Mouse (Mus musculus) embryonic facial prominence, embryonic 15.5 days (tissue): ENCODE results near the gene Abcf1. TPM values are rescaled to one million over a fixed set of nuclear protein-coding genes. Genes with fewer than 3 reads are reported as not detected.

Source experiments
- ATAC-seq: fragments of 200-750 bp; cut with Nextera tagmentation; 2 replicates; pipeline ENCODE4 v1.8.0; 2017; ENCODE audit warnings: low read depth, moderate TSS enrichment; ENCODE audit not compliant: insufficient number of reproducible peaks, low FRiP score, low TSS enrichment
- H3K27ac ChIP-seq: fragments of 300-500 bp; sonication (generic); replicated peaks from 2 replicates; pipeline ENCODE4 v1.5.1; 2015; ENCODE audit warnings: mild to moderate bottlenecking, inconsistent platforms
- H3K27me3 ChIP-seq: fragments of 300-500 bp; sonication (generic); 2 replicates; pipeline ENCODE4 v1.6.1; 2015; ENCODE audit warnings: inconsistent platforms
- H3K36me3 ChIP-seq: fragments of 300-500 bp; sonication (generic); 2 replicates; pipeline ENCODE4 v1.6.1; 2015; ENCODE audit warnings: mild to moderate bottlenecking, inconsistent platforms
- H3K4me1 ChIP-seq: fragments of 300-500 bp; sonication (generic); 2 replicates; pipeline ENCODE4 v1.6.1; 2015; ENCODE audit warnings: inconsistent platforms
- H3K4me2 ChIP-seq: fragments of 300-500 bp; sonication (generic); replicated peaks from 2 replicates; pipeline ENCODE4 v1.6.1; 2015; ENCODE audit warnings: mild to moderate bottlenecking, inconsistent platforms
- H3K4me3 ChIP-seq: fragments of 300-500 bp; sonication (generic); replicated peaks from 2 replicates; pipeline ENCODE4 v1.5.1; 2015; ENCODE audit warnings: mild to moderate bottlenecking, inconsistent platforms
- H3K9ac ChIP-seq: fragments of 300-500 bp; sonication (generic); 2 replicates; pipeline ENCODE4 v1.6.1; 2015; ENCODE audit warnings: inconsistent platforms
- H3K9me3 ChIP-seq: fragments of 300-500 bp; sonication (generic); replicated peaks from 2 replicates; pipeline ENCODE4 v1.6.1; 2016; ENCODE audit warnings: inconsistent platforms
- WGBS: fragments of 180-500 bp; shearing (Covaris S2); methylation state at CpG from one replicate; pipeline ENCODE4 v1.1.7; 2015; 5-methylcytosine and 5-hydroxymethylcytosine counted together
- polyA plus RNA-seq: library from polyadenylated mRNA; unstranded; fragments of >200 nt; fragmentation: Nextera tagmentation; extraction: Ambion mirVana; gene quantifications from 2 replicates; pipeline ENCODE4 v1.2.1, GENCODE M21; 2015

Abcf1 gene
- polyA plus RNA-seq, 1 experiment from 2014 or later: 89.0 TPM

- WGBS: 13% methylated on average over 7 of the region's 7 CpGs
- Histone ChIP-seq H3K4me1 (peaks cover 31% of the 10 kb centered on the region), H3K4me2 (peak overlapping the region; percentile 86), H3K27ac (peak overlapping the region; percentile 98), H3K4me3 (peak overlapping the region; percentile 80), H3K9me3 (no peaks in the 10 kb centered on the region), H3K27me3 (no peaks in the 10 kb centered on the region), H3K36me3 (peaks cover 13% of the 10 kb centered on the region), H3K9ac (peak overlapping the region; percentile 76)
- peak; percentile 34 for ATAC-seq
These were observed 50.4 kb downstream of the Abcf1 start for GRCm38 (mm10) chr17:35919060-35919715.

DNA sequence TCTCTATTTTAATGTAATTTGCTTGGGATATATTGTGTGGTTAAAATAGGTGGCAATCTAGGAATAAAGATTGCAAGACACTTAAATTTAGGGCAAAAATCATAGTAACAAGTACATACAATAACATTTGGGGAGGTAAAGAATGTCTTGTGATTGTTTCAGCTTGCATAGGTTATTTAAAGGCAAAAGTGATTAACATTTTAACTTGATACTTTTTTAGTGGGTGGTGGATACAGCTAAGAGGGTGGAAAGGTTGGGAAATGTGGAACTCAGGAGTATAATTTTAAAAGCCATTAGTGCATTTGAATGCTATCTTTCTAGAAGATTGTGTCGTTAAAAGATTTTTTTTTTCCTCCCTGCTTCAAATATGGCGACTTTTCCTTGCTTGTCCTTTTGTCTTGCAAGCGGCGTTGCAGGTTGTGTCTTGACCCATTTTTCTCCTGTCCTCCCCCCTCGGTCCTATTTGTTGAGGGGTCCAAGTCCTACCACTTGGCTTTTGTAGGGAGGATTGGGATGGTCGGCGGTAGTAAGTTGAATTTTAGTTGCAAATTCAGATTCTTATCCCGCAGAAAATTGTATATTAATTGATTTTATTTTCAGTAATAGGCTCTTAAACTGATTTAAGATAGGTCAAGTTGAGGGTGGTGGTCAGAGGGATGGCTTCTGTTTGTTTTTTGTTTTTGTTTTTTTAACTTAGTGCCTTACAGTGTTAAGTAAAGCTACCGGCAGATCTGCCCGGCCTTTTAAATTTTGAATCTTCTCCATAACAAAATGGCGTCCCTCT is 51.1 kb downstream of the Abcf1 start:
- H3K9me3 ChIP-seq: no peaks in the 10 kb centered on the region
- peak overlapping the region; percentile 98 for H3K27ac ChIP-seq
- peaks cover 31% of the 10 kb centered on the region for H3K4me1 ChIP-seq
- WGBS: under 1% methylated on average over 11 of the region's 11 CpGs
- ATAC-seq: no peak
- H3K4me2 ChIP-seq: peak overlapping the region; percentile 86
- H3K4me3 ChIP-seq: peak overlapping the region; percentile 80
- H3K36me3 ChIP-seq: peaks cover 6% of the 10 kb centered on the region
- H3K9ac ChIP-seq: peak overlapping the region; percentile 76
- H3K27me3 ChIP-seq: no peaks in the 10 kb centered on the region

GRCm38 (mm10) chr17:35917463-35918251 is 51.9 kb downstream of the Abcf1 start:
- Histone ChIP-seq H3K4me1 (peaks cover 31% of the 10 kb centered on the region), H3K36me3 (peaks cover 8% of the 10 kb centered on the region), H3K9me3 (no peaks in the 10 kb centered on the region), H3K9ac (peak overlapping the region; percentile 76), H3K4me3 (peak overlapping the region; percentile 80), H3K27me3 (no peaks in the 10 kb centered on the region), H3K27ac (peak overlapping the region; percentile 98), H3K4me2 (peak overlapping the region; percentile 86)
- ATAC-seq: no peak
- 0% methylated on average over 13 of the region's 13 CpGs for WGBS

DNA sequence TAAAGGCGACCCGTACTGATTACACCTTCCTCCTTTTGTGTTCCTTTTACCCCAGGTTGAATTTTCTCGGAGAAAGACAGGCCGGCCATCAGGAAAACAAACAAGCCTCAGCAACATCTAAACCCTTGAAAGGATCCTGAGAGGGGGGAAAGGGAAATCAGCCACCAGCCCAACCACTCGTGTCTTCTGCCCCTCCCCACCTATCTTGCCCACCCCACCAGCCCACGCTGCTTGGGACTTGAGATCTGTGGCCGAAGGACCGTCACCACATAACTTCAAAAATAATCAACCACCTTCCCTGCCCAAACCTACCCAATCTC is 52.5 kb downstream of the Abcf1 start:
- Histone ChIP-seq H3K4me1 (peaks cover 31% of the 10 kb centered on the region), H3K4me2 (peak overlapping the region; percentile 86), H3K27me3 (no peaks in the 10 kb centered on the region), H3K27ac (peak overlapping the region; percentile 98), H3K9me3 (no peaks in the 10 kb centered on the region), H3K36me3 (peaks cover 14% of the 10 kb centered on the region), H3K9ac (peak overlapping the region; percentile 76), H3K4me3 (peak overlapping the region; percentile 80)
- no peak for ATAC-seq
- WGBS: 1% methylated on average over 8 of the region's 8 CpGs

GRCm38 (mm10) chr17:35916297-35917142 is 53.0 kb downstream of the Abcf1 start, which contains the start of the genes Mrps18b and Ppp1r10:
Gene Mrps18b, minus strand, starts transcription at chr17:35916389.
Gene Ppp1r10, plus strand, starts transcription at chr17:35916434.
- Histone ChIP-seq H3K36me3 (peaks cover 19% of the 10 kb centered on the region), H3K27me3 (no peaks in the 10 kb centered on the region)
- under 1% methylated on average over 83 of the region's 83 CpGs for WGBS

GRCm38 (mm10) chr17:35915538-35916296 is 53.8 kb downstream of the Abcf1 start:
- H3K4me3 ChIP-seq: peak overlapping the region; percentile 80
- peaks cover 25% of the 10 kb centered on the region for H3K36me3 ChIP-seq
- peak overlapping the region; percentile 64 for H3K9ac ChIP-seq
- 2% methylated on average over 28 of the region's 28 CpGs for WGBS
- H3K4me1 ChIP-seq: peaks cover 29% of the 10 kb centered on the region
- 0 out of 2 replicates have a peak, but pooled peaks have one; percentile 0 for ATAC-seq
- peak overlapping the region; percentile 80 for H3K4me2 ChIP-seq
- no peaks in the 10 kb centered on the region for H3K27me3 ChIP-seq
- no peaks in the 10 kb centered on the region for H3K9me3 ChIP-seq
- H3K27ac ChIP-seq: peak overlapping the region; percentile 98

More at GRCm38 (mm10) chr17:35916297-35917142, 53.0 kb downstream of the Abcf1 start, which contains the start of the genes Mrps18b and Ppp1r10:
- peak within 1 kb of the TSS; percentile 98 for H3K27ac ChIP-seq
- peak within 1 kb of the TSS; percentile 76 for H3K9ac ChIP-seq
- peak within 1 kb of the TSS; percentile 80 for H3K4me3 ChIP-seq
- no peaks in the 10 kb centered on the region for H3K9me3 ChIP-seq
- ATAC-seq: peak; percentile 97
- peaks cover 31% of the 10 kb centered on the region for H3K4me1 ChIP-seq
- peak within 1 kb of the TSS; percentile 86 for H3K4me2 ChIP-seq

- peaks cover 21% of the 10 kb centered on the region for H3K4me1 ChIP-seq
- peak overlapping the region; percentile 80 for H3K4me3 ChIP-seq
- H3K36me3 ChIP-seq: peaks cover 25% of the 10 kb centered on the region
- no peaks in the 10 kb centered on the region for H3K27me3 ChIP-seq
- no peak overlapping the region for H3K27ac ChIP-seq
- no peaks in the 10 kb centered on the region for H3K9me3 ChIP-seq
- ATAC-seq: no peak
- peak overlapping the region; percentile 80 for H3K4me2 ChIP-seq
- no peak overlapping the region for H3K9ac ChIP-seq
- WGBS: 83% methylated on average over 6 of the region's 6 CpGs
These were observed 54.6 kb downstream of the Abcf1 start for GRCm38 (mm10) chr17:35914975-35915374.

DNA sequence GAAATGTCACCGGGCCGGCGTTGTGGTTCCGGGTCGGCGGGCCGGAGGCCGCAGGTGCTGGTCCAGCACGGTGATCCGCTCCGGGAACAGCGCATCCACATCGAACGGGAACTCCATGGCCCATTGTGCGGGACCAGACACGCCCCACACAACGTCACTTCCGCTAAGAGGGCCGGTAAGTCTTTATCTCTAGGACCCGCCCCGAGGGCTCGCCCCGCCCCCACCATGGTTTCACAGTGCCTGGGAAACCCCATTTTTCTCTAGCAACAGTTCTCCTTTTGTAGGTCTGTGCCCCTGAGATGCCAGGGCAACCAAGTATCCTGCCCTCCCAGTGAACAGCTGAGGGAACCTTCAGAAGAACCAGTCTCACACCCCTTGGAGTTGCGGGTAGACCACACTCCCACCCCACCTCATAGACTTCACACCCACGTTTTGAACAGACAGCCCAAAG is 59.6 kb downstream of the Abcf1 start, which contains the start of gene Atat1:
Gene Atat1 (minus strand): TSS at position 157 of the 451 bp plus-strand sequence.
- Histone ChIP-seq H3K27me3 (no peaks in the 10 kb centered on the region), H3K36me3 (peaks cover 52% of the 10 kb centered on the region), H3K4me2 (peak within 1 kb of the TSS; percentile 82), H3K9ac (peak within 1 kb of the TSS; percentile 62), H3K4me3 (peak within 1 kb of the TSS; percentile 76), H3K27ac (peak within 1 kb of the TSS; percentile 80), H3K4me1 (peaks cover 24% of the 10 kb centered on the region), H3K9me3 (no peaks in the 10 kb centered on the region)
- WGBS: 3% methylated on average over 25 of the region's 25 CpGs
- peak; percentile 74 for ATAC-seq

- WGBS: 14% methylated on average over 20 of the region's 20 CpGs
These were observed 60.2 kb downstream of the Abcf1 start for GRCm38 (mm10) chr17:35909186-35909918.

More at GRCm38 (mm10) chr17:35909186-35909918, 60.2 kb downstream of the Abcf1 start:
- ATAC-seq: 0 out of 2 replicates have a peak, but pooled peaks have one; percentile 28
- peak overlapping the region; percentile 80 for H3K27ac ChIP-seq
- peaks cover 54% of the 10 kb centered on the region for H3K36me3 ChIP-seq
- H3K27me3 ChIP-seq: no peaks in the 10 kb centered on the region
- H3K4me2 ChIP-seq: peak overlapping the region; percentile 82
- H3K4me1 ChIP-seq: peaks cover 18% of the 10 kb centered on the region
- peak overlapping the region; percentile 76 for H3K4me3 ChIP-seq
- no peaks in the 10 kb centered on the region for H3K9me3 ChIP-seq
- H3K9ac ChIP-seq: peak overlapping the region; percentile 62
